Mouse (Mus musculus) midbrain, embryonic 11.5 days (tissue): ENCODE results near the gene Gm10037. TPM values are rescaled to one million over a fixed set of nuclear protein-coding genes. Genes with fewer than 3 reads are reported as not detected.
"Not testable (repeated sequence)": the region's sequence is repeated elsewhere in the genome, so short reads cannot be mapped to it uniquely, and the experiment has no call there.

Source experiments
- ATAC-seq: fragments of 200-750 bp; cut with Nextera tagmentation; 2 replicates; pipeline ENCODE4 v1.8.0; 2017; ENCODE audit warnings: moderate TSS enrichment, moderate library complexity; ENCODE audit not compliant: low FRiP score
- DNase-seq: peaks from one replicate; pipeline ENCODE4 v3.0.0; 2015; ENCODE audit warnings: low spot score; ENCODE audit errors: missing footprints
- H3K27ac ChIP-seq: fragments of 300-500 bp; sonication (generic); 2 replicates; pipeline ENCODE4 v1.5.1; 2014; ENCODE audit warnings: low read depth, low read length
- H3K27me3 ChIP-seq: fragments of 300-500 bp; sonication (generic); 2 replicates; pipeline ENCODE4 v1.6.1; 2014; ENCODE audit warnings: mild to moderate bottlenecking, low read length, moderate library complexity, mixed read lengths; ENCODE audit not compliant: control insufficient read depth, insufficient read depth
- H3K36me3 ChIP-seq: fragments of 300-500 bp; sonication (generic); 2 replicates; pipeline ENCODE4 v1.6.1; 2014; ENCODE audit warnings: mild to moderate bottlenecking, low read length, moderate library complexity, mixed read lengths; ENCODE audit not compliant: control insufficient read depth, insufficient read depth
- H3K4me1 ChIP-seq: fragments of 300-500 bp; sonication (generic); 2 replicates; pipeline ENCODE4 v1.6.1; 2014; ENCODE audit warnings: low read length; ENCODE audit not compliant: control insufficient read depth, insufficient read depth
- H3K4me2 ChIP-seq: fragments of 300-500 bp; sonication (generic); 2 replicates; pipeline ENCODE4 v1.6.1; 2014; ENCODE audit warnings: mild to moderate bottlenecking, moderate library complexity
- H3K4me3 ChIP-seq: fragments of 300-500 bp; sonication (generic); 2 replicates; pipeline ENCODE4 v1.5.1; 2014; ENCODE audit warnings: low read depth, low read length
- H3K9ac ChIP-seq: fragments of 300-500 bp; sonication (generic); 2 replicates; pipeline ENCODE4 v1.6.1; 2014; ENCODE audit warnings: low read length
- H3K9me3 ChIP-seq: fragments of 300-500 bp; sonication (generic); 2 replicates; pipeline ENCODE4 v1.6.1; 2016; ENCODE audit warnings: low read length; ENCODE audit not compliant: control insufficient read depth
- WGBS: fragments of 180-500 bp; shearing (Covaris S2); extraction: QIAGEN DNeasy Blood & Tissue Kit; methylation state at CpG from one replicate; pipeline ENCODE4 v1.1.7; 2014; 5-methylcytosine and 5-hydroxymethylcytosine counted together
- polyA plus RNA-seq: library from polyadenylated mRNA; unstranded; fragments of >200 nt; fragmentation: Nextera tagmentation; extraction: Ambion mirVana; gene quantifications from 2 replicates; pipeline ENCODE4 v1.2.1, GENCODE M21; 2014

Gene Gm10037
- polyA plus RNA-seq, 1 experiment from 2014 or later, result 3.6 TPM

DNA sequence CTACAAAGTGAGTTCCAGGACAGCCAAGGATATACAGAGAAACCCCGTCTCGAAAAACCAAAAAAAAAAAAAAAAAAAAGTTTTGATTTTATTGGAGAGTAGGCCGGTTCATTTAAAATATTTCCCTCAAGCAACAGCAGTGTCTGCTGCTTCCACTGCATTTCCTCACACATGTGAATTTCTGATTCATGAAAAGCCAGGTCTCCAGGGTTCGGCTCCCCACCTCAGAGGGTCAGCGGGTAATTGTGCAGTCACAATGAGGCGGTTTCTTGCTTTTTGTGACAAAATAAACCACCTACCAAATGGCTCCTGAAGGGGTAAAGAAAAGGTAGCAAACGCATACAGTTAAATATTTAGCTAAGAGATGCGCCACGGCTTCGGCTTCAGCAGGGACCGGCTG lies 32.1 kb downstream of the Gm10037 start, which contains the start of gene BC048507:
Gene BC048507, plus strand, starts transcription at position 301 of the 400 bp plus-strand sequence.
- WGBS, result 89% methylated on average over 11 of the region's 11 CpGs
- H3K27ac ChIP-seq, result no peak within 1 kb of the TSS
- H3K9me3 ChIP-seq, result no peaks in the 10 kb centered on the region
- no peak within 1 kb of the TSS for H3K4me3 ChIP-seq
- no peak for ATAC-seq
- H3K36me3 ChIP-seq, result no peaks in the 10 kb centered on the region
- H3K9ac ChIP-seq, result no peak within 1 kb of the TSS
- no peaks in the 10 kb centered on the region for H3K27me3 ChIP-seq
- H3K4me1 ChIP-seq, result no peaks in the 10 kb centered on the region
- H3K4me2 ChIP-seq, result no peak within 1 kb of the TSS
- DNase-seq, result no peak

DNA sequence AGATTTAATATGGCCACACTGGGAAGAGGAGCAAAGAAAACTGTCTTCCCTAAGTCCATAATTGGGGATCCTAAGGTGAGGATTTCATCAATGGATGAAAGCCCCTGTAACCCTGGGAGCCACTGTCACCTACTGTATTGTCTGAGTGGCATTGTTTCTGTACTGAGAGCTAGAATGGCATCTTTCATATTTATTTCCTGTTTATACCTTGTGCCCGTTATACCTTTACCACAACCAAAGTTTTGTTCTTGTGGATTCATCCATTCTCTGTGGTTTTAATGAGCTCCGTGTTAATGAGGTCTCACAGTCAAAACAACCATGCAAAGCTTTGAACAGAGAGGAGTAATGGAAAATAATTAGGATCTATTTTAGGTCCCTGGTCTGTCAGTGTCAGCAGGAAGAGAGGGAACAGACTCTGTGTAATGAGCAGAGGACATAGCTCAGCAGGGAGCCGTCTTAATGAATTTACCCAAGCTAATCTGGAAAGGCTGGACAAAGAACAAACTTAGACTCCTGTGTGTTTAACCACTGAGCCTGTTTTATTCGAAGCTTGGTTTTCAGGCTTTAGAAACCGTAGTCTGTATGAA lies 34.0 kb downstream of the Gm10037 start:
- Histone ChIP-seq H3K4me1 (no peaks in the 10 kb centered on the region), H3K9ac (no peak overlapping the region), H3K9me3 (no peaks in the 10 kb centered on the region), H3K27ac (no peak overlapping the region), H3K4me3 (no peak overlapping the region), H3K4me2 (no peak overlapping the region), H3K27me3 (no peaks in the 10 kb centered on the region), H3K36me3 (no peaks in the 10 kb centered on the region)
- 55% methylated on average over 5 of the region's 5 CpGs for WGBS
- ATAC-seq (no peak), DNase-seq (no peak)

DNA sequence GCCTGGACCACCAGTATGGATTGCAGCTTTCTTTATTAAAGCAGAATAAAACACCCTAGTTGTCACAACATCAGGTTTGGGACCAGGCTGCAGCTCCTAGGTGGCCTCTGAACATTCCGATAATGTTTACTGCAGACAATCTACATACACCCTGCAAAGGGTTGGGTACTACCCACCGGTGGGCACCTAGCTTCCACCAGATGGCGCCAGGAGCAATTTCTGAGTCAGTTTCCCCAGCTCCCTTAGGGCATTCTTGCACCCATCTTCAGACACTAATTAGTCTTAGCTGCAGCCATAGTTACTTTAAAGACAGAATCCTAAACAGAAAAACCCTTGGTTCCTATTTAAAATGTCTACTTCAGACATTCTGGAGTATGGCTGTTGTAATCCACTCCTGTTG lies 37.0 kb downstream of the Gm10037 start:
- Histone ChIP-seq H3K4me1 (no peaks in the 10 kb centered on the region), H3K36me3 (no peaks in the 10 kb centered on the region), H3K4me3 (no peak overlapping the region), H3K9me3 (no peaks in the 10 kb centered on the region), H3K27ac (no peak overlapping the region), H3K9ac (no peak overlapping the region), H3K27me3 (no peaks in the 10 kb centered on the region), H3K4me2 (no peak overlapping the region)
- DNase-seq, result no peak
- no peak for ATAC-seq
- WGBS, result 33% methylated on average over 3 of the region's 3 CpGs

DNA sequence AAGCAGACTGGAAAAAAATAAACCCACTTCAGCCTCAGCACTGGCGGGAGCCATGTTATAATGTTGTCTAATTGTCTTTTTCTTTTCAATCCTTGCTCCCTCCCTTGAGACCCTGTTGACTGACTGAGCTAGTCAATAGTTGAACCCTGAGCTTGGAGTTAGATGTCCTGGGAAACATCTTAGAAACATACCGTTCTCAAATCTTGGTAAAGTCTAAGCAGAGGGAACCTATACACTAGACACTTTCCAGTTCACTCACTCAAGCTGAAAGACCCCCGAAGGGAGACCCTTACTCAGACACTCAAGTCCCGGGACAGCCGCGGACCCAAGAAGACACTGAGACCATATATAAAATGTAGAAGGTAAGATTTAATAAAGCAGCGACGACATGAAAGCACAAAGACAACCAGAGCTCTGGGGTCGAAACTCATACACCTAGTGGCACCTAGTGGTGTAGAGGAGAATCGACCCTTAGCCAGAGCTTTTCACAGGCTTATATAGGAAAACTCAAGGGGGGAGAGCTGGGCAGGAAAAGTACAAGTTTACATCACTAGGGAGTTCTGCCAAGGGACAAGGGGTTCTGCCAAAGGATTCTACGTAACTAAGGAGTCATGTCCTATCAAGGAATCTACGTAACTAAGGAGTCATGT lies 45.3 kb downstream of the Gm10037 start:
- H3K27me3 ChIP-seq, H3K36me3 ChIP-seq, H3K9me3 ChIP-seq, H3K4me2 ChIP-seq, H3K4me3 ChIP-seq, DNase-seq, ATAC-seq, H3K27ac ChIP-seq, H3K4me1 ChIP-seq, H3K9ac ChIP-seq: not testable (repeated sequence)
- 38% methylated on average over 6 of the region's 12 CpGs for WGBS

DNA sequence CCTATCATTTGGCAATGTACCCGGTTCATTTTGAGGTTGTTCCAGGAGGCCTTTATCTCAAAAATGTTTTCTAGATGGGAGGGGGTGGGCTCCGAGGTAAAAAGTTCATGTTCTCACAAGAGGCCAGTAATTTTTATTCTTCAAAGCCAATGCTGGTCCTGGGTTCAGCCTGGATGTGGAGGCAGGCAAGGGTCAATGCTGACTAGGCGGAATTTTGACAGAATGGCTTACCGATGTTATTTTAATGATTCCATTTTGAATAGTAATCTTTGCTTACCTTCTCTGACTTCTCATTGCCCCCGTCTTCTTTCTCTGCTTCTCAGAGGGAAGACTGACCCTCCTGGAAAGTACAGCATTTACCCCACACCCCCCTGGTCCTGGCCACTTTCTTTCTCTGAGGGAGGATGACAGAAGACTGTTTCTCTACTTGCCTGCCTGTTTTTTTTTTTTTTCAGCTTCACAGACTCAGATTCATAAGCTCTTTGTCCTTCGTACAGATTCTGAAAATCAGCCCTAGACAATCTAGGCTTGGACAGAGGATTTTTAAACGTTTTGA lies 45.9 kb downstream of the Gm10037 start:
- H3K27me3 ChIP-seq, result no peaks in the 10 kb centered on the region
- WGBS, result 75% methylated on average over 6 of the region's 7 CpGs
- H3K4me3 ChIP-seq, result no peak overlapping the region
- no peak overlapping the region for H3K27ac ChIP-seq
- ATAC-seq (no peak), DNase-seq (no peak)
- no peak overlapping the region for H3K4me2 ChIP-seq
- no peaks in the 10 kb centered on the region for H3K4me1 ChIP-seq
- no peaks in the 10 kb centered on the region for H3K9me3 ChIP-seq
- H3K9ac ChIP-seq, result no peak overlapping the region
- H3K36me3 ChIP-seq, result no peaks in the 10 kb centered on the region

DNA sequence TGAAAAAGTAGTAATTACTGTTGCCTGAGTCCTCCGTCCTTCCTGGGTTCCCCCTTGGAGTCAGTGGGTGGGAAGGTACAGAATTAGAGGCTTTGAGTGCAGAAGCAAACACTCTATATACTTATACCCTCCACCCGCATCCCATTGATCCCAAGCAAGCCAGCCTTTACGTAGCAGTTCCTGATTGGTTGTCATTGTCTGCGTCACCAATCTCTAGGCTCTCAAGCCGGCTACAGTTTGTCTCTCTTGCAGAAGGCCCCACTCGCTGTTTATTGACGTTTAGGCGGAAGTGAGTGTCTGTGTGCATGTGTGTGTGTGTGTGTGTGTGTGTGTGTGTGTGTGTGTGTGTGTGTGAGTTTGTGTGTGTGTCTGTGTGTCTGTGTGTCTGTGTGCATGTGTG lies 53.1 kb downstream of the Gm10037 start:
- Histone ChIP-seq H3K4me3 (no peak overlapping the region), H3K9ac (no peak overlapping the region), H3K27ac (no peak overlapping the region), H3K36me3 (no peaks in the 10 kb centered on the region), H3K27me3 (no peaks in the 10 kb centered on the region), H3K4me1 (no peaks in the 10 kb centered on the region), H3K4me2 (no peak overlapping the region), H3K9me3 (peaks cover 3% of the 10 kb centered on the region; the same call in 1 of the 2 replicates)
- 93% methylated on average over 8 of the region's 8 CpGs for WGBS
- no peak for ATAC-seq
- no peak for DNase-seq

Other genes starting within 250 kb of the Gm10037 start
- 4.7 and 5.3 TPM in 2 replicates for gene Zfp729b, start 221.4 kb upstream of the Gm10037 start, polyA plus RNA-seq
- gene Gm49345, start 193.3 kb upstream of the Gm10037 start, polyA plus RNA-seq, result 0.27 TPM in 1 of 2 replicates, not detected in the other
- 2.6 and 5.0 TPM in 2 replicates for gene Zfp729a, start 193.3 kb upstream of the Gm10037 start, polyA plus RNA-seq
- gene Zfp738, start 144.0 kb upstream of the Gm10037 start, polyA plus RNA-seq, result 10.5 and 13.4 TPM in 2 replicates
- 5.7 TPM in 2 replicates for gene Zfp65, start 101.9 kb upstream of the Gm10037 start, polyA plus RNA-seq
- 6.4 and 6.7 TPM in 2 replicates for gene Zfp85, start 75.9 kb upstream of the Gm10037 start, polyA plus RNA-seq
- 3.8 and 4.1 TPM in 2 replicates for gene Zfp493, start 51.4 kb upstream of the Gm10037 start, polyA plus RNA-seq
- 8.6 and 9.0 TPM in 2 replicates for gene Zfp273, start 17.4 kb upstream of the Gm10037 start, polyA plus RNA-seq
- gene BC048507, start 32.2 kb downstream of the Gm10037 start, polyA plus RNA-seq, result not detected in 2 replicates